Mouse (Mus musculus) liver, adult 10 weeks (tissue): ENCODE data around the gene Atp8a2. TPM values are rescaled to one million over a fixed set of nuclear protein-coding genes. Genes with fewer than 3 reads are reported as not detected.

Source experiments
- polyA plus RNA-seq: library from polyadenylated mRNA; stranded (reverse); fragments of 350-450 nt; fragmentation: Illumina TruSeq; extraction: RNeasy Lipid Tissue Mini Kit (QIAGEN cat#74804); gene quantifications from one replicate; pipeline ENCODE4 v1.2.3, GENCODE M21; 2014; ENCODE audit warnings: low read depth, low replicate concordance

Gene Atp8a2
- polyA plus RNA-seq, result not detected

DNA sequence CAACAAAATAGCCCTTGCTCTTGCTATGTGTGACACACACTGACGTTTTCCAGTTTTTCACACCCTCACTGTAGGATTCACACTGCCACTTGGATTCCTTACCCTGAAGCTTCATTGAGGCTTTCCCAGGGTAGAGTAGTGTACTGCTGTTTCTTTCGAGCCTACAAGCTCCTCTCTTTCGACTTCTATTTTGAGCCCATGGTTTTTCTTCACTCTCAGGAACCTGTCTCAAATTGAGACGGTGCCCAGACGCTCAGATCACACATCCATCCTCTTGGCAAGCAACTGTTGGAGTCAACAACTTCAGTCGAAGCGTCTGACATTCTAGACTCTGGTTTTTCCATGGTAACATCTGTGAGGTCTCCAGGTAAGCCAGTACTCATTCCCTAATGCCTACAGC, at the start of gene Atp8a2:
TSS of gene Atp8a2 (minus strand) at position 296 of the 400 bp plus-strand sequence.

DNA sequence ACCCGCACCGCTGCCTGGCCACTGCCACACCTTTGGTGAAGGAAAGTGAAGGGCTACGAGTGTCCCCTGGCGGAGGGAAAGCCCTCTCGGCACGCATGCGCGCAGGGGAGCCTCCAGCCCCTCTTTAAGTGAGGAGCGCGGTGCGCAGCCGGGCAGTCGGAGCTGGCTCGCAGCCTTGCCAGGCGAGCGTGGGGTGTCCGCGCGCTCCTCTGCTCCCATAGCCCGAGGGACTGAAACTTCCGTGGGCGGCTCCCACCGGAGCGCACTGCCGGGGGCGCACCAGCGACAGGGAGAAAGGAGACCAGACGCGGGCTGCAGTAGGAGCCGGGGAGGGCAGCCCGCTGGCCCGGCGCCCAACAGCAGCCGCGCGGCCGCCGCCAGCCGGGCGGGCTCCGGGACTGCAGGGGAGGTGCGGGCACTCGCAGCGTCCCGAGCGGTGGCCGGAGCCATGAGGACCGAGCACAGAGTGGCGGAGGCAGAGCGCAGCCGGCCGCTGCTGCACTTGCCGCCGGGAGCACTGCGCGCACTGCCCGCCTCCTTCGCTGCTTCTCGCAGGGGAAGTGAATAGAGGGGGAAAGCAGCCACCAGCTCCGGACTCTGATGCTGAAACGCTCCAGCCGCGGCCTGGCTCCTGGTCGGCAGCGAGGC, 571.7 kb downstream of the Atp8a2 start, which contains the start of gene Shisa2:
TSS of gene Shisa2 (plus strand) at position 151 of the 648 bp plus-strand sequence.

GRCm38 (mm10) chr14:59597398-59598259, 599.4 kb downstream of the Atp8a2 start, which contains the start of gene Cdadc1:
TSS of gene Cdadc1 (minus strand) at chr14:59597959.

Other genes starting within 250 kb of the Atp8a2 start
- gene Nupl1, start 54.3 kb upstream of the Atp8a2 start, polyA plus RNA-seq, result not detected
- 27.7 TPM for gene Gm49336, start 54.3 kb upstream of the Atp8a2 start, polyA plus RNA-seq
- gene Mtmr6, start 68.0 kb upstream of the Atp8a2 start, polyA plus RNA-seq, result 35.5 TPM
- gene Amer2, start 176.1 kb upstream of the Atp8a2 start, polyA plus RNA-seq, result 0.13 TPM